Mouse (Mus musculus): ENCODE data around the gene Smg9.

DNA sequence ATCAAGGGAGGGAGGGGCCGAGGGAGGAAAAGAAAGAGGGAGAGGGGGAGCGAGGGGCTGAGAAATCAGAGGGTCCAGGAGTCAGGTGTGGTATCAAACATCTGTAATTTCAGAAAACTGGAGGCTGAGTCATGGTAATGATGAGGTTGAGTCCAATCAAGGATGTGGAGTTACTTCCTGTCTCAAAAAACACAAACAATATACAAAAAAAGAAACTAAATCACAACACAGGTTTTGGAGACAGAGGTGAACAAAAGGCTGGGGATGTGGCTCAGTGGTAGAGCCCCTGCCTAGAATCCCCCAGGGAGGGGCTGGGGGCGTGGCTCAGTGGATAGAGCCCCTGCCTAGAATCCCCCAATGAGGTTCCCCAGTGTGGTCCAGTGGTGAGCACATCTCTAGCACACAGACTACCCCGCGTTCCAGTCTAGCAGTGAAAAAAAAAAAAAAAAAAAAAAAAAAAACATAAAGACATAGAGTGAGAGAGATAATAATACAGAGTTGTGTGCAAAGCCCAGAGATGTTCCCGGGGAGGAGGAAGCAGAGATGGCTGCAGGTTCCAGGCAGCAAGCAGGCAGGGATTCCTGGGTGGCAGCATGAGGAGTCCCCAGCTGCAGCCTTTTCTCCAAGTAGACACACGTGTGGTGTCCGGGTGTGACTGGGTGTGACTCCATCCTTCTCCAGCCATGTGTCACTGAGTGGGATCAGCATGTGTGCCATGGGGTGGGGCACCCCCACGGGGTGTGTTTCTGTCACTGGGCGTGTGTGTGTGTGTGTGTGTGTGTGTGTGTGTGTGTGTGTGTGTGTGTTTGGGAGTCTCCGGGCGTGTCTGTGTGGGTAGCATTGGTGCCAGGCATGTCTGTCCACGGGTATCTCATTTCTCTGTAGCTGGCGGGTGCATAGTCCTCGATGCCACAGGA is 32.4 kb upstream of the Smg9 start:
- TF ChIP-seq EP300 (IDR thresholded peaks at IDR 0.05; ENCODE audit: low read depth) (no peak), CTCF (IDR thresholded peaks at IDR 0.05; ENCODE audit: low read depth) (no peak)
